Mouse (Mus musculus) hindbrain, embryonic 14.5 days (tissue): Measurements from ENCODE around the gene Wdr70. TPM values are rescaled to one million over a fixed set of nuclear protein-coding genes. Genes with fewer than 3 reads are reported as not detected.

ENCODE experiments used
- ATAC-seq: fragments of 200-750 bp; cut with Nextera tagmentation; 2 replicates; pipeline ENCODE4 v1.8.0; 2017; ENCODE audit warnings: moderate number of reproducible peaks, mild to moderate bottlenecking, moderate TSS enrichment, moderate library complexity; ENCODE audit not compliant: low FRiP score
- DNase-seq: peaks from one replicate; pipeline ENCODE4 v3.0.0-alpha.2; 2015; ENCODE audit warnings: low spot score
- H3K27ac ChIP-seq: fragments of 300-500 bp; sonication (generic); 2 replicates; pipeline ENCODE4 v1.5.1; 2014; ENCODE audit warnings: mild to moderate bottlenecking, moderate library complexity
- H3K27me3 ChIP-seq: fragments of 300-500 bp; sonication (generic); 2 replicates; pipeline ENCODE4 v1.6.1; 2014; ENCODE audit warnings: mild to moderate bottlenecking, low read length, mixed read lengths; ENCODE audit not compliant: control insufficient read depth, insufficient read depth
- H3K36me3 ChIP-seq: fragments of 300-500 bp; sonication (generic); replicated peaks from 2 replicates; pipeline ENCODE4 v1.6.1; 2014; ENCODE audit not compliant: control insufficient read depth, insufficient read depth
- H3K4me1 ChIP-seq: fragments of 300-500 bp; sonication (generic); replicated peaks from 2 replicates; pipeline ENCODE4 v1.6.1; 2014; ENCODE audit warnings: antibody characterized with exemption, low read length, mixed read lengths; ENCODE audit not compliant: control insufficient read depth, insufficient read depth
- H3K4me2 ChIP-seq: fragments of 300-500 bp; sonication (generic); replicated peaks from 2 replicates; pipeline ENCODE4 v1.6.1; 2014; ENCODE audit warnings: mild to moderate bottlenecking, moderate library complexity
- H3K4me3 ChIP-seq: fragments of 300-500 bp; sonication (generic); replicated peaks from 2 replicates; pipeline ENCODE4 v1.5.1; 2014; ENCODE audit warnings: mild to moderate bottlenecking, low read length
- H3K9ac ChIP-seq: fragments of 300-500 bp; sonication (generic); 2 replicates; pipeline ENCODE4 v1.6.1; 2014
- H3K9me3 ChIP-seq: fragments of 300-500 bp; sonication (generic); 2 replicates; pipeline ENCODE4 v1.6.1; 2016; ENCODE audit warnings: low read length; ENCODE audit not compliant: control insufficient read depth
- WGBS: fragments of 180-500 bp; shearing (Covaris S2); extraction: QIAGEN DNeasy Blood & Tissue Kit; methylation state at CpG from one replicate; pipeline ENCODE4 v1.1.7; 2014; 5-methylcytosine and 5-hydroxymethylcytosine counted together
- polyA plus RNA-seq: library from polyadenylated mRNA; unstranded; fragments of >200 nt; fragmentation: Nextera tagmentation; extraction: Ambion mirVana; gene quantifications from 2 replicates; pipeline ENCODE4 v1.2.1, GENCODE M21; 2014

The Wdr70 gene
- polyA plus RNA-seq, 1 experiment from 2014 or later: 59.8 TPM

DNA sequence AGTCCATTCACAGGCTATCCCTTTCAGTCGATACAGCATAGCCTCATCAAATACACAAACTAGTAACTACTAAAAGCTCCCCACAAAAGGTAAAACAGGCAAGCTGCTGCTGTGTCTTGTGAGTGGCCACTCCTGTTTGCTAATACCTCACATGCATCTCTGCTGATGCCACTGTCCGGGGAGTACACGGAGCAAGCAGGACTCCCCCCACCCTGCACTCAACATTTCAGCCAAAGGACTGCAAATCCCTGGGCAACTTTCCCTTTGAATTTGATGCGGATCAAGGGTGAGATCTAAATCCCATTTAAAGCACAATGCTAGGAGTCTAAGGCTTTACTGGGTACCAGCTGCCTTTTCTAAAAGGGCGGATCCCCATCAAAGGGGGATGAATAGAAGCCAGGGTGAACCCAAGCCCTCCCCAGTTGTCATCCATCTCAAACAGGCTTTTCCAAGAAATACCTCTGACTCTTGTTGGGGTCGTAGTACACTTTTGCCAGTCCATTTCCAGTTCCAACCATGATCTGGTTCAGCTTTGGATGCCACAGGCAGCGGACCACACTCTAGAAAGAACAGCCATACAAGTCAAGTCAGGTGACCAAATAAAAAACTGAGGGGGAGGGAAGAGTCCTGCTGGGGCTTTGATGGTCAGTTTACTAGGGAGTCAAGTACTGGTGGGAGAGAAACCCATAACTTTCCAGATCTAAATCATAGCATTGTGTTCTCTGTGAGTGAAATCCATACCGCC is 210.2 kb downstream of the Wdr70 start:
- H3K9ac ChIP-seq: no peak overlapping the region
- no peaks in the 10 kb centered on the region; the same call in 1 of the 2 replicates for H3K27me3 ChIP-seq
- WGBS: 62% methylated on average over 8 of the region's 8 CpGs
- H3K4me3 ChIP-seq: no peak overlapping the region
- H3K4me1 ChIP-seq: no peaks in the 10 kb centered on the region
- H3K36me3 ChIP-seq: no peaks in the 10 kb centered on the region
- H3K27ac ChIP-seq: no peak overlapping the region
- no peak for ATAC-seq
- DNase-seq: no peak
- H3K9me3 ChIP-seq: no peaks in the 10 kb centered on the region
- no peak overlapping the region for H3K4me2 ChIP-seq

GRCm38 (mm10) chr15:7886591-7886990 is 212.4 kb downstream of the Wdr70 start:
- ATAC-seq (no peak), DNase-seq (no peak)
- H3K9me3 ChIP-seq: no peaks in the 10 kb centered on the region
- H3K4me3 ChIP-seq: no peak overlapping the region
- peaks cover 9% of the 10 kb centered on the region for H3K36me3 ChIP-seq
- no peak overlapping the region for H3K4me2 ChIP-seq
- H3K4me1 ChIP-seq: no peaks in the 10 kb centered on the region
- H3K9ac ChIP-seq: no peak overlapping the region
- WGBS: 94% methylated on average over 8 of the region's 8 CpGs
- H3K27me3 ChIP-seq: no peaks in the 10 kb centered on the region
- no peak overlapping the region for H3K27ac ChIP-seq

DNA sequence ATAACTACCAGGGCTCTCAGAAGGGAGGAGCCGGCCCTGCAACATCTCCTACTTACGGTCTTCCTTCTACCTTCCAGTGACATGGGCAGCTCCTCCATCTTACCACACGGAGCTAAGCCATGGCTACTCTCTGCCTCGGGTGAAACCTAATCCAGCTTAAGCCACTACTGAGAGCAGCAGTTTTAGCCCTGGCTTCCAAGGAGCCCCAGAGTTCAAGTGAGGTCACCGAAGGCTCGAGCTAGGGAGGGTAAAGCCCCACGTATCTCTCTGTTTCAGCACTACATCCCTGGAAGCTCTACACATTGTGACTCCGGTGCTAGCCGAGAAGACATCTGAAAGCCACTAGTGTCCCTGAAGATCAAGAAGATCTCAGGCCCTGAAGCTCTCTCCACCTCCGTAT is 213.9 kb downstream of the Wdr70 start:
- no peak overlapping the region for H3K4me3 ChIP-seq
- no peaks in the 10 kb centered on the region for H3K4me1 ChIP-seq
- 79% methylated on average over 10 of the region's 10 CpGs for WGBS
- no peaks in the 10 kb centered on the region for H3K9me3 ChIP-seq
- no peaks in the 10 kb centered on the region for H3K27me3 ChIP-seq
- DNase-seq (no peak), ATAC-seq (no peak)
- no peak overlapping the region for H3K9ac ChIP-seq
- H3K36me3 ChIP-seq: peaks cover 9% of the 10 kb centered on the region
- no peak overlapping the region for H3K27ac ChIP-seq
- no peak overlapping the region for H3K4me2 ChIP-seq

DNA sequence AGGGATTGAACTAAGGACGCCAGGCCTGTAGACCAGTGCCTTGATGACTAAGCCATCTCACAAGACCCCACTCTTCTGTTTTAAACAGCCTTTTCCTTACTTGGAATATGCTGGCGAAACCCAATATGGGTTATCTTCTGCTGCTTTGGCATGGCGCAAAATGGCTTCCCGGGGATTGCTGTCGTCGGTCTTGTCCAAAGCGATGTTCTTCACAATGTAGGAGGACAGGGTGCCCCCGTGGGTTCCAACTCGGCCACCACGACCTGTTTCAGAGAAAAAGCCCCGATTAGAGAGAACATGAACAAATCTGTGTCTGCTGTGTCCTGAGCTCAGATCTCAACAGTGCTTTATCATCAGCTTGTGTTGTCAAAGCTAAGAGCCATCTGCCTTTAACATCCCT is 214.8 kb downstream of the Wdr70 start:
- WGBS: 93% methylated on average over 11 of the region's 11 CpGs
- Histone ChIP-seq H3K4me2 (no peak overlapping the region), H3K27me3 (no peaks in the 10 kb centered on the region), H3K9me3 (no peaks in the 10 kb centered on the region), H3K36me3 (peaks cover 9% of the 10 kb centered on the region), H3K27ac (no peak overlapping the region), H3K9ac (no peak overlapping the region), H3K4me1 (no peaks in the 10 kb centered on the region), H3K4me3 (no peak overlapping the region)
- ATAC-seq (no peak), DNase-seq (no peak)

GRCm38 (mm10) chr15:7879956-7880355 is 219.1 kb downstream of the Wdr70 start:
- H3K36me3 ChIP-seq: peaks cover 9% of the 10 kb centered on the region

GRCm38 (mm10) chr15:7878861-7879260 is 220.1 kb downstream of the Wdr70 start:
- ATAC-seq (no peak), DNase-seq (no peak)
- H3K4me1 ChIP-seq: peaks cover 5% of the 10 kb centered on the region
- H3K27ac ChIP-seq: no peak overlapping the region
- no peaks in the 10 kb centered on the region for H3K9me3 ChIP-seq
- no peak overlapping the region for H3K9ac ChIP-seq
- H3K4me3 ChIP-seq: no peak overlapping the region
- no peak overlapping the region for H3K4me2 ChIP-seq
- H3K36me3 ChIP-seq: peaks cover 9% of the 10 kb centered on the region
- WGBS: 83% methylated on average over 10 of the region's 10 CpGs
- no peaks in the 10 kb centered on the region for H3K27me3 ChIP-seq

More at GRCm38 (mm10) chr15:7879956-7880355, 219.1 kb downstream of the Wdr70 start:
- no peaks in the 10 kb centered on the region for H3K9me3 ChIP-seq
- no peaks in the 10 kb centered on the region for H3K27me3 ChIP-seq
- no peak overlapping the region for H3K4me3 ChIP-seq
- no peak overlapping the region for H3K27ac ChIP-seq
- no peak overlapping the region for H3K9ac ChIP-seq
- H3K4me2 ChIP-seq: no peak overlapping the region
- WGBS: 47% methylated on average over 7 of the region's 7 CpGs
- ATAC-seq (no peak), DNase-seq (no peak)
- peaks cover 5% of the 10 kb centered on the region for H3K4me1 ChIP-seq

DNA sequence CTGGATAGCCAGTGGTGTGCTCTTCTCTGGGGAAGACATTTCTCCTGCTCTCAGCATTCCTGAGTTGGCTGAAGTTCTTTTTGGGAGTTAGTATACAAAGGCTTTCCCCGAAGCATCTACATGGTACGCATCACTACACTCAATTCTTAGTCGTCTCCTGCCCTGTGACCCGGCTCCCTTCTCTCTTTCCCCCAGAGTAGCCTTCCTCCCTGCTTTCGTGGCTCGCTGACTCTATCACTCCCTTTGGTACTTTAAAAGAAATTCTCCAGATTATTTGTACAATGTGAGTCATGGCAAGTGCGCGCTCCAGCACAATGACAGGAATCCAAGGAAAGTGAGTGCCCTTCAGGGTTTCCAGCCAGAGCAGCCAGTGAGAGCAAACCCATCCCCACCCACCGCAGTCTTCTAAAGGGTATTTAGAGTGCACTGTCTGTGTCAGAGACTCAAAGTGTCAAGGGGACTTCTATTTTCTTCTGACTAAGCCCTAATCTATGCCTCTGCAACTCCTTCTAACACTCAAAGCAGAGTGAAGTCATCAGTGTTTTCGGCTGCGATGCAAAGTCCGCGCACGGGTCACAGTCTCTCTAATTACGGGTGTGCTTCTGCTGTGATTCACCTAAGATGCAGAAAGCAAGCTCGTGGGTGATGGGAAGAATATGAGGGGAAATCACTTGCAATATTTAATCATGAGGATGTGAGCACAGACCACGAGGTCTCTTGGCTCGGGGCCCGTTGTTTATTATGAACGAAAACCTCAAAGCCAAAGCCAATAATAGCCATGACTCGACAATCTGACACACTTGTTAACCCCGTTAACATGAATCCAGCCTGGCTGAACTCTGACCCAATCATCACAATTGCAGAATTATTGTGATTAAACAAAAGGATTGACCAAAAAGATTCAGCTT is 221.2 kb downstream of the Wdr70 start:
- DNase-seq (no peak), ATAC-seq (peak; percentile 46; the same call in 1 of the 2 replicates)
- H3K9me3 ChIP-seq: no peaks in the 10 kb centered on the region
- H3K4me2 ChIP-seq: peak overlapping the region; percentile 17; the same call in 1 of the 2 replicates
- H3K4me1 ChIP-seq: peaks cover 5% of the 10 kb centered on the region
- no peak overlapping the region for H3K27ac ChIP-seq
- no peak overlapping the region for H3K9ac ChIP-seq
- H3K4me3 ChIP-seq: no peak overlapping the region
- H3K36me3 ChIP-seq: peaks cover 4% of the 10 kb centered on the region
- WGBS: 31% methylated on average over 22 of the region's 22 CpGs
- no peaks in the 10 kb centered on the region for H3K27me3 ChIP-seq

DNA sequence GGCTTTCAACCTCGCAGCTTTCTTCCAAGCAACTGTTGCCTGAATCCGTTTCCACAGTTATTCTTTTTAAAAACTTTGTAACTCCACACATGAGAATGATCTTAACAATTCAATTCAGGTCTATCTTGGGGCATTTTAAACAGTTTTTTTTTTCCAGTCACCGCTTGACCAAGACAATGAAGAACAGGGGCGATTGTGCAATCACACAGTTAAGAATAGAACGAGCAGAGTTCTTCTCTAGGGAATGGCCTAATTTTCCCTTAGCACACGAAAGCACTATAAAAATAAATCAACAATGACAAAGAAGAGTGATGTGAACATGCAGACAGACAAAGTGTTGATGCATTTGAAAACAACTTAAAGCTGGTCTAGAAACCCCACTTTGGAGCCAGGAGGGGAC is 223.1 kb downstream of the Wdr70 start:
- WGBS: 63% methylated on average over 6 of the region's 6 CpGs
- H3K4me3 ChIP-seq: no peak overlapping the region
- H3K9ac ChIP-seq: no peak overlapping the region
- no peaks in the 10 kb centered on the region for H3K36me3 ChIP-seq
- H3K4me2 ChIP-seq: no peak overlapping the region
- ATAC-seq: no peak
- no peak overlapping the region for H3K27ac ChIP-seq
- H3K27me3 ChIP-seq: no peaks in the 10 kb centered on the region
- no peak for DNase-seq
- H3K9me3 ChIP-seq: no peaks in the 10 kb centered on the region
- peaks cover 5% of the 10 kb centered on the region for H3K4me1 ChIP-seq

DNA sequence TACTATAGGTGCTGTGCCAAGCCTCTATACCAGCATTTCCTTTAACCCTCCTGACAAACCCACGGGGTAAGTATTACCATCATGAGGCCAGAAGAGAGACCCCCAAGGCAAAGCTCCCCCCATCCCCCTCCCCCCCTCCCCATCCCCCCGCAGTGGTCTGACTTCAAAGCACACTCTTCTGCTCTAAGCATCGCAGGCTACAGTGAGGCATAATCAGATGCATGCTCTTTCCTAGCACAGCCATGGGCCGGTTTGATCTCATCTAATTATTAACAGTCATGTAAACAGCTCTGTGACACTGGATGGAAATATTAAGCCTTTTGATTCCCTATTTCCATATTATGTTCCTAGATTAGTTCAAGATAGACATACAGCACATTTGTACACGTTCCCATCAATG is 226.5 kb downstream of the Wdr70 start:
- Histone ChIP-seq H3K27me3 (no peaks in the 10 kb centered on the region), H3K9me3 (no peaks in the 10 kb centered on the region), H3K4me3 (no peak overlapping the region), H3K36me3 (no peaks in the 10 kb centered on the region), H3K4me1 (no peaks in the 10 kb centered on the region), H3K9ac (no peak overlapping the region), H3K27ac (no peak overlapping the region), H3K4me2 (no peak overlapping the region)
- no peak for DNase-seq
- 70% methylated on average over 5 of the region's 5 CpGs for WGBS
- no peak for ATAC-seq
